Mouse (Mus musculus) small intestine, adult 10 weeks (tissue): ENCODE results near the gene 6430531B16Rik. TPM values are rescaled to one million over a fixed set of nuclear protein-coding genes. Genes with fewer than 3 reads are reported as not detected.

Experiments
- polyA plus RNA-seq: library from polyadenylated mRNA; stranded (reverse); fragments of 350-450 nt; fragmentation: Illumina TruSeq; extraction: RNeasy Lipid Tissue Mini Kit (QIAGEN cat#74804); gene quantifications from one replicate; pipeline ENCODE4 v1.2.3, GENCODE M21; 2014; ENCODE audit warnings: low replicate concordance

6430531B16Rik gene
- polyA plus RNA-seq = not detected

DNA sequence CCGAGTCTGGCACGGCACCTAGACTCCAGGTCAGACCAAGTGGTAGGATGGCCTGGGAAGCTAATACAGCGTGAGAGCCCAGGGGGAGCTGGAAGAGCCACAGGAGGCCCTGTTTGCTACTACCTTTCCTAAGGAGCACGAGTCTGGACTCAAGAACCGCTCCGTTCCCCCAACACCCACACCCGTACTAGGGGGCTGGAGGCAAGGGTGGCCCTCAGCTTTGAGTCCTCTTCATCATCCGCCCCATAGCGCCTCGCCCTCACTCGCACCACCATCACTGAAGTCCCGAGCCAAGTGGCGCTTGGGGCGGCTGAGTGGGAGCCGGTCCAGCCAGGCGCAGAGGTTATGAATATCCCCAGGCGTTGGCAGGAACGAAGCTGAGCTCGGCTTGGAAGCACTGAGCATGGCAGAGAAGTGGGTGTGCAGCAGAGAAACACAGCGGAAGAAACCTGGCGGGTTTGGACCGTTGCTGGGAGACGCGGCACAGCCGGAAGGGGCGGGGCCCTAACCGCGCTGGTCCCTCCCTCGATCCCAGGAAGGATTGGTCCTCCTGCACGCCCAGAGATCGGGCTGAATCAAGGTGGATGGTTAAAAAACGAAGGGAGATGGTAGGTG lies at the start of gene 6430531B16Rik:
6430531B16Rik (minus strand) TSS at position 478 of the 615 bp plus-strand sequence.

DNA sequence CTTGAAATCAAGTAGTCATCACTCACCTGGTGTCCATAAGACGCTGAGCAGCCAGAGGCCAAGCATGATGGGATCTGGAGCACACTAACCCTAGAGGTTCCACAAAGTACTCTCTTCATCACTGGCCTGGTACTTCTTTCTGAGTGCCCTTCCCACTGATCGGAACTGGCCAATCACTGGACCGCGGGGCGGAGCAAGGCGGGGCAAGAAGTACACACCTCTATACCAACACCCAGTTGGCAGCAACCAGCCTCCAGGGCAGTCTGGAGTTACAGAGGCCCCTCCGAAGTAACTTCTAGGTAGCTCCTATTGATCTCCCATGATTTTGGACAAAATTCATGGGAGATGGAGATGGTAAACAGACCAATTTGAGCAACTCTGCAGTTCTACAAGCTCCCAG lies 13.9 kb upstream of the 6430531B16Rik start, which contains the start of gene Adam8:
Adam8 (minus strand) TSS at position 157 of the 400 bp plus-strand sequence.

GRCm38 (mm10) chr7:139943674-139944281 lies 34.8 kb downstream of the 6430531B16Rik start, which contains the start of gene Utf1:
TSS of gene Utf1 (plus strand) at chr7:139943789.

Other genes starting within 250 kb of the 6430531B16Rik start
- not detected for gene Adgra1, start 144.6 kb downstream of the 6430531B16Rik start, polyA plus RNA-seq
- gene Kndc1, start 84.1 kb downstream of the 6430531B16Rik start, polyA plus RNA-seq = 0.11 TPM
- not detected for gene Utf1, start 35.0 kb downstream of the 6430531B16Rik start, polyA plus RNA-seq
- gene Adam8, start 13.8 kb upstream of the 6430531B16Rik start, polyA plus RNA-seq = 0.11 TPM
- 7.8 TPM for gene Zfp511, start 57.6 kb upstream of the 6430531B16Rik start, polyA plus RNA-seq
- gene Tubgcp2, start 57.9 kb upstream of the 6430531B16Rik start, polyA plus RNA-seq = 4.9 TPM
- gene Msx3, start 70.3 kb upstream of the 6430531B16Rik start, polyA plus RNA-seq = not detected
- not detected for gene Caly, start 103.8 kb upstream of the 6430531B16Rik start, polyA plus RNA-seq
- 108 TPM for gene Prap1, start 114.6 kb upstream of the 6430531B16Rik start, polyA plus RNA-seq
- 54.7 TPM for gene Fuom, start 123.7 kb upstream of the 6430531B16Rik start, polyA plus RNA-seq
- 2.9 TPM for gene Paox, start 137.0 kb upstream of the 6430531B16Rik start, polyA plus RNA-seq
- gene Echs1, start 137.7 kb upstream of the 6430531B16Rik start, polyA plus RNA-seq = 65.0 TPM
- 1.1 TPM for gene Mtg1, start 158.8 kb upstream of the 6430531B16Rik start, polyA plus RNA-seq
- 0.11 TPM for gene Sprn, start 176.1 kb upstream of the 6430531B16Rik start, polyA plus RNA-seq
- gene Olfr522, start 186.0 kb upstream of the 6430531B16Rik start, polyA plus RNA-seq = not detected
- not detected for gene Olfr523, start 194.5 kb upstream of the 6430531B16Rik start, polyA plus RNA-seq
- gene Olfr524, start 227.2 kb upstream of the 6430531B16Rik start, polyA plus RNA-seq = not detected
- gene Cd163l1, start 239.5 kb upstream of the 6430531B16Rik start, polyA plus RNA-seq = not detected